Mouse (Mus musculus) testis, adult 2 months (tissue): ENCODE measurements at regions not wholly inside any gene's neighbourhood (a gene's known extent, or its start where the extent isn't known, plus 50 kb on each side); places are given as distances from the start of the nearest gene placed in this dataset.

Source experiments
- H3K27ac ChIP-seq: fragments of 200-500 bp; 2 replicates; pipeline ENCODE4 v1.5.1; 2012; ENCODE audit warnings: low read depth, low read length; ENCODE audit not compliant: control insufficient read depth, insufficient read depth
- H3K27me3 ChIP-seq: fragments of 200-500 bp; 2 replicates; pipeline ENCODE4 v1.6.1; 2012; ENCODE audit warnings: mild to moderate bottlenecking, low read length, moderate library complexity; ENCODE audit not compliant: control insufficient read depth, insufficient read depth
- H3K36me3 ChIP-seq: fragments of 200-500 bp; 2 replicates; pipeline ENCODE4 v1.6.1; 2012; ENCODE audit warnings: mild to moderate bottlenecking, low read length; ENCODE audit not compliant: control insufficient read depth, insufficient read depth
- H3K4me1 ChIP-seq: fragments of 200-500 bp; 2 replicates; pipeline ENCODE4 v1.6.1; 2012; ENCODE audit warnings: low read length; ENCODE audit not compliant: control insufficient read depth, insufficient read depth
- H3K4me3 ChIP-seq: fragments of 200-500 bp; 2 replicates; pipeline ENCODE4 v1.5.1; 2012; ENCODE audit warnings: low read depth, mild to moderate bottlenecking, low read length, moderate library complexity, mixed read lengths; ENCODE audit not compliant: control insufficient read depth
- CTCF ChIP-seq: fragments of 200-500 bp; IDR thresholded peaks from 2 replicates; pipeline ENCODE4 v1.5.1; 2012; ENCODE audit warnings: low read depth, mild to moderate bottlenecking, inconsistent platforms, low read length, moderate library complexity; ENCODE audit not compliant: control insufficient read depth, insufficient read depth, insufficient replicate concordance
- POLR2A ChIP-seq: fragments of 200-500 bp; IDR thresholded peaks from 2 replicates; pipeline ENCODE4 v1.6.1; 2012; ENCODE audit warnings: low read depth, mild to moderate bottlenecking, inconsistent platforms, low read length, moderate library complexity; ENCODE audit not compliant: control insufficient read depth

DNA sequence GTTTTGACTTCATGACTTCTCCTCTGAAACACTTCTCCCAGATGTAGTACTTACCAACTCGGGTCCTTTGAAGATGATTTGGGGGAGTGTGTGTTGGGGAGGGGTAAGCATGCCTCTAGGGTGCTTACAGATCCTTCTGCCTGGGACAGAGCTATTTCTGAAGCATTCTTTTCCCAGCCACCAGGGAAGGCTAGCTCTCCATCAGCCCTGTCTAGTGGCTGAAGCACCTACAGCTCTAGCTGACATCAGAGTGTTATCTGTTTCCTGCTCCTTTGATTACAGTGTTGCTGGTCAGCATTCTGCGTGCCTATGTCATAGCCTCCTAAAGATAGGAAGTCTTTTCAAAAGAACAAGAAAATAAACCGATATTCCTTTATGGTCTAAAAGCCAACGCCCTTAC is 232.2 kb upstream of the Tsc22d2 start:
- no peak overlapping the region for H3K4me3 ChIP-seq
- H3K4me1 ChIP-seq, result no peaks in the 10 kb centered on the region
- no peak for TF ChIP-seq POLR2A
- no peak for TF ChIP-seq CTCF
- no peak overlapping the region for H3K27ac ChIP-seq
- no peaks in the 10 kb centered on the region for H3K36me3 ChIP-seq
- H3K27me3 ChIP-seq, result no peaks in the 10 kb centered on the region

DNA sequence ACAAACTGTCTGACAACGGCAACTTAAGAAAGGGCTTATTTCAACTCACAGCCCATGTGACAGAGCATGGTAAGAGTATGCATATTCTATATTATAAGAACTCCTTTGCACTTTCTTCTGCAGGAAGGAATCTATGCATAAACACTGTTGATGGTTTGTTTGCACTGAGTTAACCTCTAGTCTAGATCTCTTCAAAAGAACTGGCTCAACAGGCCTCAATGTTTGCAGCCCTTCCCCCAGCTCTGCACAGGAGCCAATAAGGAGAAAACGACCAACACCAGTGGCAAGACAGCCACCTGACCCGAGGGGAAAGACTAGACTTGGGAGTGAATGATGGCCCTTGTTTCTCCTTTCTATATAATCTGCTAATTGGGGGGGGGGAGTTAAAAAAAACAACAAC is 231.2 kb upstream of the Tsc22d2 start:
- no peak overlapping the region for H3K4me3 ChIP-seq
- H3K36me3 ChIP-seq, result no peaks in the 10 kb centered on the region
- TF ChIP-seq POLR2A (no peak), CTCF (no peak)
- no peak overlapping the region for H3K27ac ChIP-seq
- H3K27me3 ChIP-seq, result no peaks in the 10 kb centered on the region
- no peaks in the 10 kb centered on the region for H3K4me1 ChIP-seq

GRCm38 (mm10) chr3:58200462-58200861 is 214.1 kb upstream of the Tsc22d2 start:
- Histone ChIP-seq H3K27ac (no peak overlapping the region), H3K36me3 (no peaks in the 10 kb centered on the region), H3K4me1 (no peaks in the 10 kb centered on the region), H3K27me3 (no peaks in the 10 kb centered on the region), H3K4me3 (no peak overlapping the region)
- TF ChIP-seq POLR2A (no peak), CTCF (no peak)

- H3K4me3 ChIP-seq, result no peak overlapping the region
- no peaks in the 10 kb centered on the region for H3K36me3 ChIP-seq
- no peak overlapping the region for H3K27ac ChIP-seq
- no peaks in the 10 kb centered on the region for H3K4me1 ChIP-seq
- no peak for TF ChIP-seq POLR2A
- no peak for TF ChIP-seq CTCF
- no peaks in the 10 kb centered on the region for H3K27me3 ChIP-seq
Measured at GRCm38 (mm10) chr3:58202816-58203215, 211.7 kb upstream of the Tsc22d2 start.

GRCm38 (mm10) chr3:58203806-58204205 is 210.7 kb upstream of the Tsc22d2 start:
- TF ChIP-seq CTCF (no peak), POLR2A (no peak)
- Histone ChIP-seq H3K27ac (no peak overlapping the region), H3K27me3 (no peaks in the 10 kb centered on the region), H3K4me1 (no peaks in the 10 kb centered on the region), H3K4me3 (no peak overlapping the region), H3K36me3 (no peaks in the 10 kb centered on the region)

DNA sequence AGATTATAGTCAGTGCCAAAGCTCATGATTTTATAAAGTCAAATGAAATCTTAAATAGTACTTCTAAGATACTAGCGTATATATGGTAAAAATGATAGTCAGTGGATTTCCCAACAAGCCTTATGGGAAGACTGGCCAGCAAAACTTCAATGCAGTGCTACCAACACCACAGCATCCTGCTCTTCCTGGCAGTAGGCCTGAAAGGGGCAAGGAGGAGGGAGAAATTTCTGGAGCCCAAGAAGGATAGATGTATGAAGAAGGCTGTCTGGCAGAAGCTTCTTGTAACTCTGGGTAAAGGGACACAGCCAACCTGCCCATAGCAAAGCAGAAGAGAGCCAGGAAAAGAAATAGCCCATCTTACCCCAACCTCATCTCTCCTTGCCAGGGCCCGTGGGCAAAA is 209.0 kb upstream of the Tsc22d2 start:
- H3K27ac ChIP-seq, result no peak overlapping the region
- H3K27me3 ChIP-seq, result no peaks in the 10 kb centered on the region
- H3K4me3 ChIP-seq, result no peak overlapping the region
- TF ChIP-seq CTCF, result no peak
- TF ChIP-seq POLR2A, result no peak
- H3K4me1 ChIP-seq, result no peaks in the 10 kb centered on the region
- no peaks in the 10 kb centered on the region for H3K36me3 ChIP-seq

GRCm38 (mm10) chr3:58206776-58207398 is 207.6 kb upstream of the Tsc22d2 start:
- H3K36me3 ChIP-seq, result no peaks in the 10 kb centered on the region
- H3K27ac ChIP-seq, result no peak overlapping the region
- no peak for TF ChIP-seq CTCF
- TF ChIP-seq POLR2A, result no peak
- H3K4me3 ChIP-seq, result no peak overlapping the region
- no peaks in the 10 kb centered on the region for H3K4me1 ChIP-seq
- no peaks in the 10 kb centered on the region for H3K27me3 ChIP-seq

GRCm38 (mm10) chr3:58211016-58211415 is 203.5 kb upstream of the Tsc22d2 start:
- no peak overlapping the region for H3K27ac ChIP-seq
- no peak overlapping the region for H3K4me3 ChIP-seq
- no peak for TF ChIP-seq CTCF
- no peak for TF ChIP-seq POLR2A
- no peaks in the 10 kb centered on the region for H3K36me3 ChIP-seq
- no peaks in the 10 kb centered on the region for H3K27me3 ChIP-seq
- no peaks in the 10 kb centered on the region for H3K4me1 ChIP-seq
